Mouse (Mus musculus) monocyte, adult 5-6 weeks (primary cell): ENCODE measurements around the gene Gm12888. TPM values are rescaled to one million over a fixed set of nuclear protein-coding genes. Genes with fewer than 3 reads are reported as not detected.
"Not testable (repeated sequence)": the region's sequence is repeated elsewhere in the genome, so short reads cannot be mapped to it uniquely, and the experiment has no call there.

Experiments
- ATAC-seq: fragments of 153-309, 156-312 bp; replicated peaks from 2 replicates; pipeline ENCODE4 v1.8.0; 2017; ENCODE audit warnings: mild to moderate bottlenecking; ENCODE audit not compliant: low TSS enrichment, insufficient number of reproducible peaks, severe bottlenecking, poor library complexity, low FRiP score
- total RNA-seq: library from RNA; stranded (forward); fragments of 200-1000, 200-491, 200-594 nt; gene quantifications from 3 replicates; pipeline ENCODE4 v1.2.3, GENCODE M21; 2017

The Gm12888 gene
- not detected in 3 replicates for total RNA-seq

DNA sequence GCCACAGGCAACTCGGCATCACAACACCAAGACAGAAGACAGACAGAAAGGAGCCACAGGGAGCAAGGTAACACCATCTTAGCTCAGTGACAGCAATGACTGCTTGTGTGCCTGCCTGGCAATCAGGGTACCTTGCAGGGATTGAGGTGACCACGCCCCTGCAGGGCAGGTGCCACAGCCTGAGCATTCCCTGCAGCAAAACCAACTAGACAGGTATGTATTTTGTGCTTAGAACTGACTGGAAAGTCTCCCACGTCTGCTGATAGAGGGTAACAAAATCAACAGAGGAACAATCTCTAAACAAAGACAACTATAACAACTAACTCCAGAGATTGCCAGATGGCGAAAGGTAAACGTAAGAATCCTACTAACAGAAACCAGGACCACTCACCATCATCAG, at the start of gene Gm12888:
Gene Gm12888, minus strand, starts transcription at position 101 of the 400 bp plus-strand sequence.
- ATAC-seq, result not testable (repeated sequence)

Other genes starting within 250 kb of the Gm12888 start
- 29.3 to 49.6 TPM (median 39.0 TPM) in 3 replicates for gene Zmpste24, start 226.7 kb downstream of the Gm12888 start, total RNA-seq
- gene Tmco2, start 215.7 kb downstream of the Gm12888 start, total RNA-seq, result 3.2 TPM in 1 of 3 replicates, not detected in the others
- 43.5 to 75.8 TPM (median 44.1 TPM) in 3 replicates for gene Rlf, start 109.8 kb downstream of the Gm12888 start, total RNA-seq
- not detected in 3 replicates for gene Gm12886, start 98.2 kb upstream of the Gm12888 start, total RNA-seq